Mouse (Mus musculus): ENCODE measurements around the gene Ms4a2.

Gene Ms4a2

GRCm38 (mm10) chr19:11623551-11623950, at the start of gene Ms4a2:
Gene Ms4a2, minus strand, starts transcription at chr19:11623719.
- DNase-seq (ENCODE audit: low spot score in 2 of 2): no peak

DNA sequence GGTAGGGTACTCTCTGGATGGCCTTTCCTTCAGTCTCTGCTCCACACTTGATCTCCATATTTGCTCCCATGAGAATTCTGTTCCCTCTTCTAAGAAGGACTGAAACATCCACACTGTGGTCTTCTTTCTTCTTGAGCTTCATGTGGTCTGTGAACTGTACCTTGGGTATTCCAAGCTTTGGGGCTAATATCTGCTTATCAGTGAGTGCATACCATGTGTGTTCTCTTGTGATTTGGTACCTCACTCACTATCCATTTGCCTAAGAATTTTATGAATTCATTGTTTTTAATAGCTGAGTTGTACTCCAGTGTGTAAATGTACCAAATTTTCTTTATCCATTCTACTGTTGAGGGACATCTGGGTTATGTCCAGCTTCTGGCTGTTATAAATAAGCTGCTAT, 38.0 kb upstream of the Ms4a2 start:
- DNase-seq (ENCODE audit: low spot score in 2 of 2): no peak

- DNase-seq (ENCODE audit: low spot score in 2 of 2): no peak
Observed at GRCm38 (mm10) chr19:11660459-11660858, 36.9 kb upstream of the Ms4a2 start, which contains the start of gene Oosp2. Gene Oosp2, minus strand, starts transcription at chr19:11660559.

DNA sequence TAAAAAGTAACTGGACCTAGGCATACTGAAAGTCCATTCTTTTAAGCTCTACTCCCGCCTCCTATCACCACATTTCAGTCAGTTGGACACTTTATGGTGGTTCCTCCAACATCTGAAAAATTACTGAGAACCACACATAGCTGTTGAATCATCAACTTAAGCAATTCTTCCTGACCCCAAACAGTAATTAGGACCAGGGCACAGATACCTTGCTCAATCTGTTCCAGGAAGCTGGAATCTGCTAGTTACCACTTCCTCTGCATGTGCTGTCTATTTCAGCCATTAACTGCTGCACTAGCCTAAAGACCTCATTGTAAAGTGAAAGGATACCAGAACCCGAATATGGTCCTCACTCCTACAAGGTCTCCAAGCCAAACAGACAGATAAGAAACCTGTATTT, 35.6 kb upstream of the Ms4a2 start:
- DNase-seq (ENCODE audit: low spot score in 2 of 2): no peak

GRCm38 (mm10) chr19:11649564-11649963, 26.0 kb upstream of the Ms4a2 start:
- DNase-seq (ENCODE audit: low spot score in 2 of 2): no peak

- DNase-seq (ENCODE audit: low spot score in 2 of 2): no peak
Observed at GRCm38 (mm10) chr19:11646166-11646565, 22.6 kb upstream of the Ms4a2 start.

GRCm38 (mm10) chr19:11640732-11641131, 17.2 kb upstream of the Ms4a2 start, which contains the start of gene Ms4a3:
Gene Ms4a3, minus strand, starts transcription at chr19:11640851.
- DNase-seq (ENCODE audit: low spot score in 2 of 2): no peak

- DNase-seq (ENCODE audit: low spot score in 2 of 2): no peak
Observed at GRCm38 (mm10) chr19:11639038-11639437, 15.5 kb upstream of the Ms4a2 start.

GRCm38 (mm10) chr19:11635572-11635971, 12.1 kb upstream of the Ms4a2 start:
- no peak for DNase-seq (ENCODE audit: low spot score in 2 of 2)

- no peak for DNase-seq (ENCODE audit: low spot score in 2 of 2)
Observed at GRCm38 (mm10) chr19:11634330-11634729, 10.8 kb upstream of the Ms4a2 start.

DNA sequence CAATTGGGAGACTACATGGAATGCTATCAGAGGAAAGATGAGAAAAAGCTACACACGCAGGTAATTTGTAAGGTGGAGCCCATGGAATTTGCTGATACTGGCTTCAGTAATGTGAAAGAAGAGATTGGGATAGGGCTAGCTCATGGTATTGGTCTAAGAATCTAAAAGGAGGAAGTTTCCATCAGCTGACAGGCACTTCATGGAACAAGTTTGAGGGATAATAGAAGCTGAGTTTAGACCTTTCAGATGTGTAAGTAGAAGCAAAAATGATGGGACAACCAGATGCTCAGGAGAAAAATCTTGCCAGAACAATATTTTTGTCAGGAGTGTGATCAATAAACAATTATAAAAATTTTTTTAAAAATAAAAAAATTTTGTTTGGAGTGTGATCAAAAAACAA, 10.2 kb upstream of the Ms4a2 start:
- no peak for DNase-seq (ENCODE audit: low spot score in 2 of 2)

DNA sequence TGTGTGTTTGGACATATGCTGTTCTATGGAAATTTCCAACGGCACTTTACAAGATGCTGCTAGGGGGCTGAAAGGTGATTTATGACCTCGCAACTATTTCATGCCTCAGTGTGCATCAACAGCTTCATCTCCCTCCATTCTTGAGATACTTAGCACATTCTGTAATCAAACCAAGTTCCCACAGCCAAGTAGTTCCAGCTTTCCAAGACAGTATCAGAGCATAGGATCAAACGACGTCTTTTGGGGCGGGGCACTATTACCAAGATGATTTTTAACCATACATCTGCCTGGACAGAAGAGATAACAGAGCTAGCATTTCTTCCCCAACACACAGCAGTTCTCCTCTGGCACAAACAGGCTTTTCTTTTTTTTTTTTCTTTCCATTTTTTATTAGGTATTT, 1.7 kb upstream of the Ms4a2 start:
- no peak for DNase-seq (ENCODE audit: low spot score in 2 of 2)

GRCm38 (mm10) chr19:11624800-11625199, 1.3 kb upstream of the Ms4a2 start:
- no peak for DNase-seq (ENCODE audit: low spot score in 2 of 2)

DNA sequence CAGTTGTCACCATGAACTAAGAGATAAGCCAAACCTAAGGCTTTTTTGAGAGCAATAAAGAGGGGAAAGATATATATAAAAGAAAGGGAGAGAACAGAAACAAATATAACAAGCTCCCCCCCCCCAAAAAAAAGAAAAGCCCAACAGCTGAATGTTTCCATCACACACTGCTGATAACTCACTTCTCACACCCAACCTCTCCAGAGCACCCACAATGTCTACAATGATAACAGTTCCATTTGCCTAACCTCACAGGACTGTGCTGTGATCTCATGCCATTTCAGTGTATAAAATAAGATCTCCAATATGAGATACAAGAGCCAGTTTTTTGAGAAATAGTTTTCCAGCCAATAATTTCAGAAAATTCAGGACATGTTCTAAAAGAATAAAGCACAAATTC, 5.5 kb downstream of the Ms4a2 start:
- DNase-seq (ENCODE audit: low spot score in 2 of 2): no peak

DNA sequence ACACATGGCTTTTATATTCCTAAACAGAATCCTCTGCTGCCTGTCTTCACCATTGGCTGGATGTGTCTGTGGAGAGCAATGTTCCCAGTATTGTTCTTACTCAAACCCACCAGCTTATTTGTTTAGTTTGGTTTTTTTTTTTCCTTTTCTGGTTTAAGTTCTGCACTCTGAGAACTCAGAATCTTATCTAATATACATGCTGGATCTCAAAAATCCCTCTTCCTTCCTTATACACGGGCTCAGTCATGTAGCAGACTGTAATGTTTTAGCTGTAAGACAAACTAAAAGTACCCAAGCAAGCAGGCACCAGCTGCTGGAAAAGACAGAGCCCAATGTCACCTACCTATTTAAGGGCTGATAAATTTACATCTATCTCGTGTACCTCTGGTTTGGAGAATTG, 8.7 kb downstream of the Ms4a2 start:
- DNase-seq (ENCODE audit: low spot score in 2 of 2): no peak

DNA sequence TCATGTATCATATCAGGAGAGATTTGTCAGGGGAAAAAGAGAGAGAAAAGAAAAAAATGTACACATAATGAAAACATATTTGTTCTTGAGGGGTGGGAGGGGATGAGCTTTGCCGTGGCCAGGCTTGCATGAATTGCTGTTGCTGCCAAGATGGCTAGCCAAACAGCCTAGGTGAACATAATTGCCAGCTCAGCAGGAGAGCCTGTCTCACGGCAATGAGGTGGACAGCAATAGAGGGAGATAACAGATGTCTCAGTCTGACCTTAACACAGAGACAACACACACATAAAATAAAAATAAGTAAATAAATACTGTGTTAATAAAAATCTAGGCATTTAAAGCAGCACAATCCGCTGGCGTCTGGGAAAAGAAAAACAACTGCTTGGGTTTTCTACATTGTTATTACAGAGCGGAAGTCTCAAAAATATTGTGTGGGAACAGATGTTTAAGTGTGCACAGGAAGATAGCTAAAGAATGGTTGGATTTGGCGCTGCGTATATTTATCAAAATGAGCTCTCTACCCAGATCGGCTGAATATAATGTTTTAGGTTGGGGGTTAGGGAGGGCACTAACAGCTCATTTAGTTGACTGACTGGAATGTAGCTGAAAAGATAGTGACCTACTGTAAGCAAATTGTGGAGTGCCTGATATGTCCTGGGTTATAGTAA, 9.6 kb downstream of the Ms4a2 start:
- DNase-seq (ENCODE audit: low spot score in 2 of 2): no peak

DNA sequence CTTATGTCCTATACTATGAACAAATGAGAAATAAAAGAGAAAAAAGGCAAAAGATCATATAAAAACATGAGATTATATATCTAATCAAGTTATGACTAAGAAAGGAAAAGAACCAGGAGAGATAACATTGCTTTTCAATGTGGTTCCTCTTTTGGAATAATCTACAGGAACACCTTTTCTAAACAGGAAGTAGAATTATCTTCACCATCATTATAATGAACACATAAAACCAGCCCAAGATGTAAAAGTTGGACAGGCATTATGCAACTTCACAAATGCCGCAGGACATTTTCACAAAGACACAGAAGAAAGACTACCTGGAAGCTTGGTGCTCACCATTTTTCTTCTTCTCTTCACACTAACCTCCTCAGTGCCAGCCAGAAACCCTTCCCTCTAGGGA, 10.4 kb downstream of the Ms4a2 start:
- DNase-seq (ENCODE audit: low spot score in 2 of 2): no peak

DNA sequence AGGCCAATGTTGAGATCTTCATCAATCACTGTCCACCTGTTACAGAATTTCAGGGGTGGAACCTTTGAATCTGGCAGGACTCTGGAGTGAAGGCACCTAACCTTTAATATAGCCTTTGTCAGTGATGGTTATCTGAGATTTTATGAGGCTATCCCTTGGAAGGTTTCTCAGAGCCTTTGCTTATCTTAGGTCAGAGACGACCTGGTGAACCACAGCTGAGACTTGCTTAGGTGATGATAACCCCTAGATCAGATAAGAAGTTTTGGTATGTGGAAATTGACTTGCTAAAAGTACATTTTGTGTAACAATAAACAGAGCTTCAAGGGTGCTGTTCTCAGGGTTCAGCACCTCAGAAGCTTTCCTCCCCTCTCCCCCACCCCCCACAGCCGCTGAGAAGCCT, 11.2 kb downstream of the Ms4a2 start:
- DNase-seq (ENCODE audit: low spot score in 2 of 2): no peak

GRCm38 (mm10) chr19:11611541-11611945, 12.0 kb downstream of the Ms4a2 start:
- peak in 1 of 2 experiments; percentile 22 for DNase-seq (ENCODE audit: low spot score in 2 of 2)

- DNase-seq (ENCODE audit: low spot score in 2 of 2): peak in 1 of 2 experiments; percentile 25
Observed at GRCm38 (mm10) chr19:11608172-11608571, 15.3 kb downstream of the Ms4a2 start.

DNA sequence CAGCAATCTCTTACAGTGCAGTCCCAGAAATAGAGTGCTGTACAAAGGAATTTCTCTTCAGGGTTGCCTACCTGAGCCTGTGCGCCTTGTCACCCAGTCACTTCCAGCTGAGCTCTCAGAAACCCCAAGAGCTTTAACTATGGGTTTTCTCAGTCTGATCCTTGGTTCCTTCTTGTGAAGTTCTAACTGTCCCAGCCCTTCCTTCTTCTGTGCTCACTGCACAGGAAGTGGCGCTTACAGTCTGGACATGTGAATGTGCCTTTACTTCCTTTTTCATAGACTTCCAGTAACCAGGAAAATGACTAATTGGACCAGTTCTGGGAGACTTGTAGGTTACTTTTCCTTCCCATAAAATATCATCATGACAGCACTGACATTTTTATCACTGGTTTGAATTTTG, 18.9 kb downstream of the Ms4a2 start, which contains the start of gene Ms4a6d:
Gene Ms4a6d (minus strand): TSS at position 247 of the 400 bp plus-strand sequence.
- no peak for DNase-seq (ENCODE audit: low spot score in 2 of 2)

DNA sequence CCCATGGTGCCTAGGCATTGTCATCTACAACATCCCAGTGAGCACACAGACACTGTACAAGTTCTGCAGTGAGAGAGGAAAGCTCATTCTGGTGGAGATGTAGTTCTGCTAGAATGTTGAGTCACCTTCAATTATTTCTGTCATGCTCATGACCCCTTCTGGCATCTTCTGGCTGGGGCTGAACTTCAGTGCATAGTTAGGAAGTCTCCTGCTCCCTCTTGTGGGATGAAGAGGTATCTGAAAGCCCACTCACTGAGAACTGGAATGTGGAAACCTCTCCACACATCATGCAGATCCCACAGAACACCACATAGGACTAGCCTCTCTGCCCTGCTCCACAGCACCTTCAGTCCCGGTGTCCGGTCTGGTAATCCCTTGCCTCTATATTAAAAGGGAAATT, 21.5 kb downstream of the Ms4a2 start:
- peak; percentile 10 to 42 for DNase-seq (ENCODE audit: low spot score in 2 of 2)

- no peak for DNase-seq (ENCODE audit: low spot score in 2 of 2)
Observed at GRCm38 (mm10) chr19:11601349-11601748, 22.2 kb downstream of the Ms4a2 start.

GRCm38 (mm10) chr19:11589891-11590449, 33.5 kb downstream of the Ms4a2 start:
- no peak for DNase-seq (ENCODE audit: low spot score in 2 of 2)
